Mouse (Mus musculus): ENCODE measurements around the gene Mettl23.

DNA sequence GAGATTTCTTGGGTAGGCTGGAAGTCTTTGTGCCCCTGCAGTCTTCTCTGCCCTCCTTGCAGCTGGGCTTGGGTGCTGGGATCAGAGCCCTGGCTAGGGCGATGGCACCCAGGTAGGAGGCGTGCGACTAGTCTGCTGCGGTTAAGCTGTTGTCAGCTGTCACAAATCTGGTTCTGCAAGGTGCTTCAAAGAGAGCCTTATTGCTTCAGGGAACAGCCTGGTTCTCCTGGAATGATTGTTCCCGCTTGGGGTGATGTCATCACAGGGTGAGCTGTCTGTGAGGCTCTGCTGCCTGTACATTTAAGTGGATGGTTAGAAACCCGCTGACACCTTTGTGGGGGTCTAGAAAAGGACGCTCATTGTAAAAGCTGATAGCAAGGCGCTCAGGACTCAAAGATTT is 26.1 kb downstream of the Mettl23 start:
- no peak for TF ChIP-seq POLR2A (IDR thresholded peaks at IDR 0.05; ENCODE audit: extremely low read depth, insufficient read depth, low read length)
- TF ChIP-seq CTCF (IDR thresholded peaks at IDR 0.05; ENCODE audit: low read depth, low read length): no peak
